Mouse (Mus musculus) NIH3T3 (cell line): ENCODE measurements around the gene Hdac7.

Experiments
- DNase-seq: peaks from one replicate; pipeline ENCODE4 v3.0.0-alpha.2; 2012; ENCODE audit warnings: low read depth

The Hdac7 gene

DNA sequence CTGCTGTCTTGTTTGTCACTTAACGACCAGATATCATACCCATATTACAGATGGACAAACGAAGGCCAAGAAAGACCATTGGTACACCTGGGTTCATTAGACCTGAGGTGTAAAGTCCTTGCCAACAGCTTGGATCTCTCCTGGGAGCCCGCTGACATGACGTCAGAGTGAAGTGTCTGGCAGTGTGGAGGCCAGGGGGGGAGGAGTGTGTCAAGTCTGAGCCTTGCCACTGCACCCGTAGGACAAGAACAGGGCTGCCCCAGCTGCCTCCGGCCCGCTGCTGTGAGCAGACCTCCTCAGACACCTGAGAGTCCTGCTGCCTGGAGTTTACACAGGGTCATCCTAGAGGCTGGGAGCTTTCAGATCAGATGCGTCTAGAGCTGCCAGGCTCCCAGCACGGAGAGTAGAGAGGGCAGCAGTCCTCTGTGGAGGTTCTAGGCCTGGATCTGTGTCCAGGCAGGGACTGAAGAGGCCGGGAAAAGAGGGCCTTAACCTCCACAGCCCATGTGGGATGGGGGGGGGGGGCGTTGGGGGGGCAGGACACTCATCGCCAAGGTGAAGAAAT, 100.3 kb downstream of the Hdac7 start:
- DNase-seq, result no peak

DNA sequence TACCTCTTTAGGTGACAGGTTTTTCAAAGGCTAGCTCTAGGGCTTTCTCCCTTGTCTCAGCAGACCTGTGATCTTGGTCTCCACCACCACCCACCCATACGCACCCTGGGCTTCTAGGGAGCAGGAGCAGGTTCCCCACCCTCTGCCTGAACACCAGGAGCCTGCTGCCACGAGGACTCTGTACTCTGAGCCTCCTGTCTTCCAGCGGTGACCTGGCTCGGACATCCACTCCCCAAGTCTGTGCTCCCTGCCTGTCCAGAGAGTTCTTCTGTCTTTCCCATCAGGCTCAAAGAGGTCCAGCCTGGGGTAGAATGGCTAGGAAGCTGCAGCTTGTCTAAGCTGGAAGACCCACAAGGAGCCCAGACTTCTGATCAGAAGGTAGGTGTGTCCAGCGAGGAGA, 101.1 kb downstream of the Hdac7 start:
- DNase-seq, result no peak
